ENCODE assay signal across 19 mouse cellular contexts in the genomic region with DNA sequence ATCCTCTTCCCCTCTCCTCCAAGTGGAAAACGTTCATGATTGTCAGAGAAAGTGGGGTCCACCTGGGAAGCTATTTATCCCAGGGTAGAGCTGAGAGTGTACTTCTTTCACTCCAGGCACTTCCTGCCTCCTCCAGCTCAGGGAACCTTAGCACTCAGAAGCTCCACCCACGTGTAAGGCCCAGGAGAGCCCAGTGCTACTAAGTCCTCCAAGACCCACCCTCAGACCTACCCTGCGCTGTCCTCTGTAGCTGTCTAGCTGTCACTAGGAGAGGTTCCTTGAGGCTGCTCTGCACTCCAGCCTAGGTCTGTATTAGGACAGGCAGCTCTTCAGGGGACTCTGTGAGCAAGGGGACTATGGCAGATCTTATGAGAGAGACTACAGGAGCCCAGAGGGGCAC. TPM values are rescaled to one million over a fixed set of nuclear protein-coding genes. Genes with fewer than 3 reads are reported as not detected.
DNase-seq lines count a peak whose midpoint lies in the region; ATAC-seq and TF ChIP-seq lines count a peak whose summit lies in the region.
"Had no signal": no experiment of that assay in that cellular context is flagged by ENCODE, and none has a peak within 500 bp of the region (broad histone marks: within the 10 kb centered on the region; RNA-seq: fewer than 3 reads in every experiment).

No protein-coding gene starts in this region.

- TF ChIP-seq EP300 in liver, postnatal 0 days (IDR thresholded peaks at IDR 0.05; ENCODE audit: low read depth) = no peak

- H3K4me2 ChIP-seq in hindbrain, embryonic 13.5 days = no peak overlapping the region
- no peak overlapping the region for H3K4me2 ChIP-seq in hindbrain, embryonic 12.5 days (replicated peaks)
- H3K4me2 ChIP-seq in liver, embryonic 12.5 days = no peak overlapping the region
- no peak overlapping the region for H3K4me2 ChIP-seq in liver, postnatal 0 days (ENCODE audit: low read depth, low read length)
- no peak overlapping the region for H3K4me2 ChIP-seq in midbrain, embryonic 15.5 days
- no peak overlapping the region for H3K4me2 ChIP-seq in midbrain, postnatal 0 days (ENCODE audit: low read depth, low read length, poor library complexity, severe bottlenecking)
- H3K4me2 ChIP-seq in neural tube, embryonic 13.5 days = no peak overlapping the region
- H3K4me2 ChIP-seq: embryonic facial prominence, embryonic 12.5 days; liver, embryonic 15.5 days had no signal

- no peak overlapping the region for H3K9ac ChIP-seq in hindbrain, embryonic 13.5 days
- H3K9ac ChIP-seq in hindbrain, embryonic 12.5 days = no peak overlapping the region
- no peak overlapping the region for H3K9ac ChIP-seq in liver, embryonic 12.5 days
- H3K9ac ChIP-seq in liver, postnatal 0 days (replicated peaks) = no peak overlapping the region
- H3K9ac ChIP-seq in midbrain, embryonic 15.5 days = no peak overlapping the region
- H3K9ac ChIP-seq in midbrain, postnatal 0 days (replicated peaks; ENCODE audit: low read length, poor library complexity, severe bottlenecking) = no peak overlapping the region
- no peak overlapping the region for H3K9ac ChIP-seq in neural tube, embryonic 13.5 days
- H3K9ac ChIP-seq: embryonic facial prominence, embryonic 12.5 days; liver, embryonic 15.5 days had no signal

- H3K27ac ChIP-seq in hindbrain, embryonic 13.5 days = no peak overlapping the region
- no peak overlapping the region for H3K27ac ChIP-seq in hindbrain, embryonic 12.5 days
- no peak overlapping the region for H3K27ac ChIP-seq in liver, embryonic 12.5 days
- no peak overlapping the region for H3K27ac ChIP-seq in liver, postnatal 0 days (ENCODE audit: low read depth)
- no peak overlapping the region for H3K27ac ChIP-seq in midbrain, embryonic 15.5 days
- no peak overlapping the region for H3K27ac ChIP-seq in midbrain, postnatal 0 days (ENCODE audit: low read depth, low read length)
- H3K27ac ChIP-seq in neural tube, embryonic 13.5 days (replicated peaks) = no peak overlapping the region
- H3K27ac ChIP-seq: embryonic facial prominence, embryonic 12.5 days; heart, adult 2 months; layer of hippocampus, adult 2 months; liver, embryonic 15.5 days had no signal

- DNase-seq in liver, postnatal 0 days = no peak
- no peak for DNase-seq in midbrain, postnatal 0 days (ENCODE audit: low spot score)
- no peak for DNase-seq in retina, embryonic 14.5 days (ENCODE audit: low spot score)

- peaks cover 4% of the 10 kb centered on the region for H3K4me1 ChIP-seq in hindbrain, embryonic 13.5 days (replicated peaks)
- H3K4me1 ChIP-seq in hindbrain, embryonic 12.5 days = peaks cover 4% of the 10 kb centered on the region
- H3K4me1 ChIP-seq in liver, embryonic 12.5 days = 0 out of 2 replicates have a peak, but pooled peaks cover 4% of the 10 kb centered on the region
- H3K4me1 ChIP-seq in liver, postnatal 0 days (ENCODE audit: insufficient read depth) = no peaks in the 10 kb centered on the region
- H3K4me1 ChIP-seq in midbrain, embryonic 15.5 days = no peaks in the 10 kb centered on the region
- H3K4me1 ChIP-seq in midbrain, postnatal 0 days (ENCODE audit: insufficient read depth, low read length) = no peaks in the 10 kb centered on the region
- H3K4me1 ChIP-seq in neural tube, embryonic 13.5 days (replicated peaks) = no peaks in the 10 kb centered on the region
- H3K4me1 ChIP-seq: liver, embryonic 15.5 days had no signal

- H3K36me3 ChIP-seq in hindbrain, embryonic 13.5 days = no peaks in the 10 kb centered on the region
- no peaks in the 10 kb centered on the region for H3K36me3 ChIP-seq in hindbrain, embryonic 12.5 days
- no peaks in the 10 kb centered on the region for H3K36me3 ChIP-seq in liver, embryonic 12.5 days
- no peaks in the 10 kb centered on the region for H3K36me3 ChIP-seq in liver, postnatal 0 days (replicated peaks; ENCODE audit: insufficient read depth, low read length)
- no peaks in the 10 kb centered on the region for H3K36me3 ChIP-seq in midbrain, embryonic 15.5 days (replicated peaks)
- no peaks in the 10 kb centered on the region for H3K36me3 ChIP-seq in midbrain, postnatal 0 days (ENCODE audit: insufficient read depth, low read length)
- no peaks in the 10 kb centered on the region for H3K36me3 ChIP-seq in neural tube, embryonic 13.5 days
- H3K36me3 ChIP-seq: embryonic facial prominence, embryonic 12.5 days; liver, embryonic 15.5 days had no signal

- ATAC-seq in hindbrain, embryonic 13.5 days (ENCODE audit: low FRiP score) = peak; percentile 44; the same call in 1 of the 2 replicates
- ATAC-seq in hindbrain, embryonic 12.5 days (ENCODE audit: low FRiP score) = no peak
- peak; percentile 16; the same call in 1 of the 2 replicates for ATAC-seq in liver, embryonic 12.5 days
- ATAC-seq in liver, postnatal 0 days = no peak
- peak; percentile 37; the same call in 1 of the 2 replicates for ATAC-seq in midbrain, embryonic 15.5 days (replicated peaks)
- ATAC-seq in midbrain, postnatal 0 days (ENCODE audit: low FRiP score) = no peak
- ATAC-seq in neural tube, embryonic 13.5 days (ENCODE audit: low read depth) = 0 out of 2 replicates have a peak, but pooled peaks have one; percentile 14

- 32% methylated on average over 3 of the region's 3 CpGs for WGBS in hindbrain, embryonic 13.5 days
- 28% methylated on average over 3 of the region's 3 CpGs for WGBS in hindbrain, embryonic 12.5 days
- WGBS in liver, embryonic 12.5 days (ENCODE audit: insufficient replicate concordance) = 17% methylated on average over 3 of the region's 3 CpGs
- WGBS in liver, postnatal 0 days (ENCODE audit: insufficient replicate concordance) = 42% methylated on average over 3 of the region's 3 CpGs
- WGBS in midbrain, embryonic 15.5 days = 37% methylated on average over 3 of the region's 3 CpGs
- WGBS in midbrain, postnatal 0 days = 54% methylated on average over 3 of the region's 3 CpGs
- WGBS in neural tube, embryonic 13.5 days = 28% methylated on average over 3 of the region's 3 CpGs

- H3K27me3 ChIP-seq in hindbrain, embryonic 13.5 days = peaks cover 35% of the 10 kb centered on the region
- no peaks in the 10 kb centered on the region for H3K27me3 ChIP-seq in hindbrain, embryonic 12.5 days
- H3K27me3 ChIP-seq in liver, embryonic 12.5 days (replicated peaks) = peaks cover 6% of the 10 kb centered on the region
- no peaks in the 10 kb centered on the region for H3K27me3 ChIP-seq in liver, postnatal 0 days (ENCODE audit: insufficient read depth, low read length)
- H3K27me3 ChIP-seq in midbrain, embryonic 15.5 days (replicated peaks) = no peaks in the 10 kb centered on the region
- no peaks in the 10 kb centered on the region for H3K27me3 ChIP-seq in midbrain, postnatal 0 days (ENCODE audit: insufficient read depth, low read length)
- H3K27me3 ChIP-seq in neural tube, embryonic 13.5 days = peaks cover 56% of the 10 kb centered on the region
- H3K27me3 ChIP-seq: liver, embryonic 15.5 days had no signal

- TF ChIP-seq CTCF in liver, postnatal 0 days (IDR thresholded peaks at IDR 0.05; ENCODE audit: low read depth) = no peak
- no peak for TF ChIP-seq CTCF in midbrain, postnatal 0 days (IDR thresholded peaks at IDR 0.05)

- H3K4me3 ChIP-seq in hindbrain, embryonic 13.5 days = no peak overlapping the region
- no peak overlapping the region for H3K4me3 ChIP-seq in hindbrain, embryonic 12.5 days
- H3K4me3 ChIP-seq in liver, embryonic 12.5 days = no peak overlapping the region
- no peak overlapping the region for H3K4me3 ChIP-seq in liver, postnatal 0 days (ENCODE audit: low read depth, low read length)
- H3K4me3 ChIP-seq in midbrain, embryonic 15.5 days = no peak overlapping the region
- H3K4me3 ChIP-seq in midbrain, postnatal 0 days (ENCODE audit: low read depth, low read length) = no peak overlapping the region
- H3K4me3 ChIP-seq in neural tube, embryonic 13.5 days = no peak overlapping the region
- H3K4me3 ChIP-seq: embryonic facial prominence, embryonic 12.5 days; heart, adult 2 months; layer of hippocampus, adult 2 months; liver, embryonic 15.5 days had no signal

- no peaks in the 10 kb centered on the region for H3K9me3 ChIP-seq in hindbrain, embryonic 13.5 days
- H3K9me3 ChIP-seq in hindbrain, embryonic 12.5 days (replicated peaks) = no peaks in the 10 kb centered on the region
- H3K9me3 ChIP-seq in liver, embryonic 12.5 days (replicated peaks) = no peaks in the 10 kb centered on the region
- H3K9me3 ChIP-seq in liver, postnatal 0 days (ENCODE audit: low read length) = no peaks in the 10 kb centered on the region
- H3K9me3 ChIP-seq in midbrain, embryonic 15.5 days = no peaks in the 10 kb centered on the region
- H3K9me3 ChIP-seq in midbrain, postnatal 0 days (ENCODE audit: low read length) = no peaks in the 10 kb centered on the region
- H3K9me3 ChIP-seq in neural tube, embryonic 13.5 days = no peaks in the 10 kb centered on the region
- H3K9me3 ChIP-seq: embryonic facial prominence, embryonic 12.5 days; liver, embryonic 15.5 days had no signal

RNA-seq across cellular contexts. Expression of gene Ubl4b, which starts 3.9 kb away (rescaled TPM):
- not detected in 2 replicates for polyA plus RNA-seq in hindbrain, embryonic 13.5 days (2015; fragmentation: Nextera tagmentation; extraction: Ambion mirVana)
- not detected in 2 replicates for polyA plus RNA-seq in hindbrain, embryonic 12.5 days (2016; fragmentation: Nextera tagmentation; extraction: Ambion mirVana)
- not detected in 2 replicates for polyA plus RNA-seq in liver, embryonic 12.5 days (2016; fragmentation: Nextera tagmentation; extraction: Ambion mirVana)
- not detected in 2 replicates for polyA plus RNA-seq in liver, postnatal 0 days (2015; fragmentation: Nextera tagmentation; extraction: Ambion mirVana)
- polyA plus RNA-seq in midbrain, embryonic 15.5 days (2015; fragmentation: Nextera tagmentation; extraction: Ambion mirVana) = not detected in 2 replicates
- total RNA-seq in midbrain, postnatal 0 days (2014; rRNA removed) = not detected in 2 replicates
- polyA plus RNA-seq in midbrain, postnatal 0 days (2015; fragmentation: Nextera tagmentation; extraction: Ambion mirVana) = not detected in 2 replicates
- polyA plus RNA-seq in neural tube, embryonic 13.5 days (2015; fragmentation: Nextera tagmentation; extraction: Ambion mirVana) = not detected in 2 replicates
- total RNA-seq: adrenal gland, postnatal 25 days; gastrocnemius, postnatal 14 days; heart, adult 2 months; heart, postnatal 10 days; layer of hippocampus, adult 2 months; megakaryocyte, adult 5-6 weeks had no signal
- polyA plus RNA-seq: heart, adult 2 months; kidney, embryonic 14.5 days; liver, embryonic 15.5 days; spleen, adult 2 months; stomach, embryonic 16.5 days had no signal

RNA-seq across cellular contexts. Expression of gene Alx3, which starts 36.1 kb away (rescaled TPM):
- polyA plus RNA-seq in hindbrain, embryonic 13.5 days (2015; fragmentation: Nextera tagmentation; extraction: Ambion mirVana) = 0.31 and 0.62 TPM in 2 replicates
- 0.40 and 0.60 TPM in 2 replicates for polyA plus RNA-seq in hindbrain, embryonic 12.5 days (2016; fragmentation: Nextera tagmentation; extraction: Ambion mirVana)
- 0.69 and 0.76 TPM in 2 replicates for polyA plus RNA-seq in liver, embryonic 12.5 days (2016; fragmentation: Nextera tagmentation; extraction: Ambion mirVana)
- polyA plus RNA-seq in liver, postnatal 0 days (2015; fragmentation: Nextera tagmentation; extraction: Ambion mirVana) = not detected in 2 replicates
- 1.0 and 1.2 TPM in 2 replicates for polyA plus RNA-seq in midbrain, embryonic 15.5 days (2015; fragmentation: Nextera tagmentation; extraction: Ambion mirVana)
- 0.60 and 3.0 TPM in 2 replicates for total RNA-seq in midbrain, postnatal 0 days (2014; rRNA removed)
- polyA plus RNA-seq in midbrain, postnatal 0 days (2015; fragmentation: Nextera tagmentation; extraction: Ambion mirVana) = 0.63 and 1.3 TPM in 2 replicates
- 0.58 TPM in 1 of 2 replicates, not detected in the other for polyA plus RNA-seq in neural tube, embryonic 13.5 days (2015; fragmentation: Nextera tagmentation; extraction: Ambion mirVana)
- total RNA-seq: adrenal gland, postnatal 25 days; gastrocnemius, postnatal 14 days; heart, adult 2 months; megakaryocyte, adult 5-6 weeks had no signal
- polyA plus RNA-seq: heart, adult 2 months; spleen, adult 2 months had no signal

RNA-seq across cellular contexts. Expression of gene Slc6a17, which starts 40.9 kb away (rescaled TPM):
- 10.0 and 10.6 TPM in 2 replicates for polyA plus RNA-seq in hindbrain, embryonic 13.5 days (2015; fragmentation: Nextera tagmentation; extraction: Ambion mirVana)
- polyA plus RNA-seq in hindbrain, embryonic 12.5 days (2016; fragmentation: Nextera tagmentation; extraction: Ambion mirVana) = 5.6 and 5.7 TPM in 2 replicates
- 0.42 and 0.61 TPM in 2 replicates for polyA plus RNA-seq in liver, embryonic 12.5 days (2016; fragmentation: Nextera tagmentation; extraction: Ambion mirVana)
- polyA plus RNA-seq in liver, postnatal 0 days (2015; fragmentation: Nextera tagmentation; extraction: Ambion mirVana) = 0.02 and 0.08 TPM in 2 replicates
- 16.6 and 19.2 TPM in 2 replicates for polyA plus RNA-seq in midbrain, embryonic 15.5 days (2015; fragmentation: Nextera tagmentation; extraction: Ambion mirVana)
- total RNA-seq in midbrain, postnatal 0 days (2014; rRNA removed) = 52.0 and 60.0 TPM in 2 replicates
- 17.5 and 22.2 TPM in 2 replicates for polyA plus RNA-seq in midbrain, postnatal 0 days (2015; fragmentation: Nextera tagmentation; extraction: Ambion mirVana)
- 8.1 and 8.7 TPM in 2 replicates for polyA plus RNA-seq in neural tube, embryonic 13.5 days (2015; fragmentation: Nextera tagmentation; extraction: Ambion mirVana)
- total RNA-seq: megakaryocyte, adult 5-6 weeks had no signal

Comparison
In these comparisons a context has a peak if more than half of its experiments do, and no peak if none do; other contexts are left out.
1. ATAC-seq: peak in hindbrain, embryonic 13.5 days (single experiment), liver, embryonic 12.5 days (single experiment), midbrain, embryonic 15.5 days (single experiment) and neural tube, embryonic 13.5 days (single experiment); none in hindbrain, embryonic 12.5 days (single experiment), liver, postnatal 0 days (single experiment) and midbrain, postnatal 0 days (single experiment).